Mouse (Mus musculus) T-helper 2 cell (primary cell): ENCODE measurements around the gene Arhgap15.

Experiments
- in situ Hi-C: fragments of 300-600 bp; cut with MboI, MseI; formaldehyde crosslinking; loops from one replicate; pipeline ENCODE4 v1.15.1; 2025; ENCODE audit warnings: high pct_unique_total_duplicates

The Arhgap15 gene

GRCm38 (mm10) chr2:43914104-43914503 lies 165.5 kb downstream of the Arhgap15 start:
- in situ Hi-C loops, result no loop called here

GRCm38 (mm10) chr2:43923863-43924340 lies 175.3 kb downstream of the Arhgap15 start:
- in situ Hi-C loops, result no loop called here

DNA sequence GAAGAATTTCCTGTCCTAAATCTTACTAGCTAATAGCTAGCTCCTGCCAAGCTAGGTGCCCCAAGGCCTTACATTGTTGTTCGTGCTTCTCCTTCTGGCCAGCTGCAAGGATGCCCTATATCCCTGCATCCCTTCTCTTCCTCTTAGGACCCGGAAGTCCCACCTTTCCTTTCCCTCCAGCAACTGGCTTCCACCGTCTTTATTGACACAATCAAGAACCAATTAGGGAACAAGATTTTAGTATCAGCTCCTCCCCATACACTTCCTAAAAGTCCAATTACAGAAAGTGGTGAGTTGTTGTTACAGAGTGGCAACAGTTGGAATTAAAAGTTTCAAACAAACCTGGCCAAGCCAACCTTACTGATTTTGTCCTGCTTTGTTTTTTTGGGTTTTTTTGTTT lies 183.1 kb downstream of the Arhgap15 start:
- in situ Hi-C loops, result no loop called here

DNA sequence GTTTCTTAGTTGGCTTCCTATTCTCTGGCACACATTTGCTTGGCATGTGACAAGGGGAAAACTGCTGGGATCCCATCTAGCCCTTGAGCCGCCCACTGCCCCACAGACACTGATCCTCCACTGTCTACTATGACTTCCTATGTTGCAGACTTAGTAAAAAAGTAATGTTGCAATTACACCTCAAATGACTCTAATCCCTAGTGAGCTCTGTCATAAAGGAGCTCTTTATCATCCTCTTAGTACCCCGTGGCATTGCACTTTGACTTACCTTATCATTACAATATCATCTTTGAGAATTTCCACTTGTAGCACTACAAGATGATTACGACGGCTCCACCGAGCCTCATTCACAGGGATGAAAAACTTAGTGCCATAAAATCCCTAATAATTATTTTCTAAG lies 190.6 kb downstream of the Arhgap15 start:
- in situ Hi-C loops, result no loop called here

GRCm38 (mm10) chr2:43945679-43946078 lies 197.1 kb downstream of the Arhgap15 start:
- in situ Hi-C loops, result no loop called here

DNA sequence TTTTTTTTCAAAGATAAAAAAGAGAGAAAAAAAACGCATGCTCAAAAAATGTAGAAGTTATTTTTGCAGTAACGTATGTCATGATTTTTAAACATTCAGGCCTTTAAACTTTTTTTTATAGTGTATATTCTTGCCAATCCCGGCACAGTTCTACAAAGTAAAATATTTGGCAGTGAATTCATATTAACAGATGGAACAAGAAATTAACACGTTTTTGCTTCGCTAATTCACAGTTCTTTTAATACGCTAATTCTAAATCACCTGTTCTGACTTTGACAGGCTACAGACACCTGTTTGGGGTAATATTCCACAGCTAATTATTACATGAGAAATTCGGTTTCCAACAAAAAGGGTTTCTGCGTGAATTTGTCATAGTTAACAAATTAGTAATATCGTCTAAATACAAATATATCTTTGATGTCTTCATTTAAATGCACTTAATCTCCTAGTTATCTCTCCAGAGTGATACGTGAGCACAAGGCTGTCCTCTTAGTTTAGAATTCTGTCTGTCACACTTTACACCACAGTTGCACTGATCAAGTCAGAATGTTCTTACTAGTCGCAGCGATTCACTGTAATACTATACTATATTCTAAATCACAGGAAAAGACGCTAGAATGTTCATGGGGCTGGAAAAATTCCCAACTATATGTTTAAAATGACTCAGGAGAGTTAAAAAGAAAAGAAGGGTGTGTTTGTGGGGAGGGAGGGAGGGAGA lies 201.3 kb downstream of the Arhgap15 start:
- in situ Hi-C loops, result no loop called here

DNA sequence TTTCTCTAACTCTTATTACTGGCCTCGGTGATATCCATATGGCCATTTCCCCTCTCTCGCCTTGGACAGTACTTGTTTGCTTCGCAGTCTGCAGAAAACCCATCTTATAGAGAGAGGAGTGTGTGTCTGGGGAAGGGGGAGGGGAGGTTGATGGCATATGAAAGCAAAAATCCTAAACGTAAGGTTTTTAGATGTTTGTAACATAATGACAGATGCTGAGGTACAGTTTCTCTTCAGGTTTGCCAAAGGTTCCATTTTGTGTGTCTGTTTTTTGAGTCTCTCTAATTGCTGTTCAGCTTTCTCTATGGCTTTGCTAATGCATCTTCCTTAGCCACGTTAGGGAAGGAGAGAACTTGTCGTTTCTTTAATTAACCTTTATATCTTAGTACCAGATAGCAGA lies 202.1 kb downstream of the Arhgap15 start:
- in situ Hi-C loops, result no loop called here

GRCm38 (mm10) chr2:43959189-43959588 lies 210.6 kb downstream of the Arhgap15 start:
- in situ Hi-C loops, result no loop called here

GRCm38 (mm10) chr2:43962466-43962865 lies 213.8 kb downstream of the Arhgap15 start:
- in situ Hi-C loops, result no loop called here

DNA sequence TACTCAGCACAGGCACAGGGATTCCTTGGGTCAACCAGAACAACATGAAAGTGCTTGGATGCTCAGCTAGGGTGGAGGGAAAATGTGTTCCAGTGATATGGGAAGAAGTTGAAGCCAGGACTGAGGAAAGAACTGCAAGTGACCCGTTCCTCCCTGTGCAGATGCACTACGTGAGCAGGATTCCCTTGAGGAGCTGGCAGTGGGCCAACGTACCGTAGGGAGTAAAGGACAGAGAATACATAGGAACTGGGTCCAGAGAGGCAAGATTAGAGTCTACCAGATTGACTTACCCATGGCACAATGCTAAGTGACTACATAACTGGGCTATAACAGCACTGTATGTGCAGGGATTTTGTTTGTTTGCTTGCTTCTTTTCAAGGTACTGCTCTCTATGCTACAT lies 220.0 kb downstream of the Arhgap15 start:
- in situ Hi-C loops, result no loop called here

GRCm38 (mm10) chr2:43977732-43978131 lies 229.1 kb downstream of the Arhgap15 start:
- in situ Hi-C loops, result no loop called here

- in situ Hi-C loops, result no loop called here
These were observed 229.8 kb downstream of the Arhgap15 start for GRCm38 (mm10) chr2:43978177-43979013.

DNA sequence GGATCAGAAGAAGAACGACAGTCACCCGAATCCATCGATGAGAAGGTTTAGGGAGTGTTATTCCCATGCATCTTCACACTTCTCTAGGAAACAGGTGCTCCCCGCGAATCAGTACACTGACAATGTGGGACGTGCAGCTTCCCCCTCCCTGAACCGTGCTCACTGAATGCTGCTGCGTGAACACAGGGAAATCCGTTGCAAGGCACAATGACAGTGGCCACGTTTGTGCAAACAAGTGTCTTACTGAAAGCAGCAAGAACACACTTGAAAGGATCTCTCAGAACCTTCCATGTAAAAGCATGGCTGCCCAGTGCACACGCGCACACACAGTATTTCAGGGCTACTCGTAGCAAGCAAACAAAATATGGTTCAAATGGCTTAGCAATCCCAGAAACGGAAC lies 237.4 kb downstream of the Arhgap15 start:
- in situ Hi-C loops, result no loop called here

- in situ Hi-C loops, result no loop called here
These were observed 239.3 kb downstream of the Arhgap15 start for GRCm38 (mm10) chr2:43987919-43988318.

DNA sequence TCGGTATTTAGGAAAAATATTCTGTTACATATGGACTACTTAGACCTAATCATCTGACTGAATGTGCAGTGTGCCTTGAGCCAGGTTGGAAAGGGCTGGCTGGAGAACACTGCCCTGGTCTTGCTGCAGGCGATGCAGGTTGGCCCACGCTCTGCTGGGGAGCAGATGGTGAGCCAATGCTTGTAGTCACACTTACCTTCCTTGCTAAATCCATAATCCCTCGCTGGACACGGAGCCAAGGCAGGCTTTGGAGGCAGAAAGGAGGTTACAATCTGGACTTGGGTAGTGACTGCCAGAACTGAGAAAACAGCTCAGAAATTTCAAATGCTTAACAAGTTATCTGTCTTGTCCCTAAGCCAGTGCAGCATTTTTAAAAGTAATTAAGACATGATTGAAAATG lies 241.2 kb downstream of the Arhgap15 start:
- in situ Hi-C loops, result no loop called here

DNA sequence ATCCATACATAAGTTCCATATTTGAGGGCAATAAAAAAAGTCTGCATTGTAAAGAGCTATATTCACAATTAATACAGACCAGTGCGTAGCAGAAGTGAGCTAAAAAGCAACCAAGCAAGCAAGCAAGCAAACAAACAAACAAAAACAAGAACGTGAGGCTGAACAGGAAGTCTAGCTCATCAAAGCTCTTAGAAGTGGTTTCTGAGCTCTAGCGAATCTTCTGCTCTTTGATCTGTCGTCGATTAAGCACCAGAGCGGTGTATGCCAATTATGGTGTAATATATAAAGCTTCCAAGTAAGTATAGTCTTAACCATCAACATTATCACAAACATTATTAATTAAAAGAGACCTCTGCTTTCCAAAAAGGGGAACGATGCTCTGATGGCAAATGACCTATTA lies 243.9 kb downstream of the Arhgap15 start:
- in situ Hi-C loops, result no loop called here

GRCm38 (mm10) chr2:44002454-44002853 lies 253.8 kb downstream of the Arhgap15 start:
- in situ Hi-C loops, result no loop called here

DNA sequence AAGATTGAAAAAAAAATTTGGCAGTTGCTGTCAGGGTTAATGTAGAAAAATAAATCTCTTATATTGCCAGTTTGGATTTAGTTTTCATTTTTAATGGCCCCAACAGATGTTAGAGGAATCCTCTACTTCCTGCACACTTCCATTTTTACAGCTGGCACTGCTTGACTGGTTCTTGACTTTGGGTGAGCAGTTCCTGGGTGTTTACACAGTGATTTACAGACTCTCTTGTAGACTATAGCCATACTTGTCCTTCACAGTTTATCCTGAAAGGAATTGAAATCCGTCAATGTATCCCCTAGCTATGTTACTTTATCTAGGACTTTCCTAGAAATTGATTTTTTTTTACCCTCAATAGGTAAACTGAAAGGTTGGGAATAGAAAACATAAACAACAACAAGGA lies 261.6 kb downstream of the Arhgap15 start:
- in situ Hi-C loops, result no loop called here

- in situ Hi-C loops, result no loop called here
These were observed 264.8 kb downstream of the Arhgap15 start for GRCm38 (mm10) chr2:44013388-44013787.

- in situ Hi-C loops, result no loop called here
These were observed 268.1 kb downstream of the Arhgap15 start for GRCm38 (mm10) chr2:44016720-44017119.

- in situ Hi-C loops, result no loop called here
These were observed 268.9 kb downstream of the Arhgap15 start for GRCm38 (mm10) chr2:44017405-44018026.

GRCm38 (mm10) chr2:44018033-44018432 lies 269.4 kb downstream of the Arhgap15 start:
- in situ Hi-C loops, result no loop called here
